Mouse (Mus musculus): Measurements from ENCODE around the gene Exosc8. TPM values are rescaled to one million over a fixed set of nuclear protein-coding genes. Genes with fewer than 3 reads are reported as not detected.
"Not testable (repeated sequence)": the region's sequence is repeated elsewhere in the genome, so short reads cannot be mapped to it uniquely, and the experiment has no call there.

Gene Exosc8
- polyA plus RNA-seq, 1 experiment from 2014 or later, result 80.5 TPM

GRCm38 (mm10) chr3:54766034-54766433 is 30.8 kb upstream of the Exosc8 start:
- no peaks in the 10 kb centered on the region for H3K9me3 ChIP-seq (replicated peaks; ENCODE audit: low read length)
- H3K27ac ChIP-seq, result no peak overlapping the region
- WGBS, result 77% methylated on average over 14 of the region's 14 CpGs
- no peak for ATAC-seq (replicated peaks; ENCODE audit: low FRiP score, low read depth)
- H3K36me3 ChIP-seq (ENCODE audit: insufficient read depth, low read length), result no peaks in the 10 kb centered on the region
- H3K9ac ChIP-seq (ENCODE audit: low read depth, low read length), result no peak overlapping the region
- no peak for TF ChIP-seq CTCF (IDR thresholded peaks at IDR 0.05; ENCODE audit: low read depth)
- no peak for DNase-seq (ENCODE audit: low spot score)
- no peaks in the 10 kb centered on the region for H3K4me1 ChIP-seq (replicated peaks; ENCODE audit: insufficient read depth, low read length)
- no peak overlapping the region for H3K4me3 ChIP-seq (replicated peaks; ENCODE audit: low read depth, low read length)
- no peak overlapping the region for H3K4me2 ChIP-seq (ENCODE audit: low read length)
- H3K27me3 ChIP-seq (ENCODE audit: insufficient read depth, low read length), result no peaks in the 10 kb centered on the region

GRCm38 (mm10) chr3:54765521-54765920 is 30.3 kb upstream of the Exosc8 start:
- not testable (repeated sequence) for ATAC-seq (replicated peaks; ENCODE audit: low FRiP score, low read depth); H3K4me2 ChIP-seq (ENCODE audit: low read length); H3K9me3 ChIP-seq (replicated peaks; ENCODE audit: low read length); H3K9ac ChIP-seq (ENCODE audit: low read depth, low read length); DNase-seq (ENCODE audit: low spot score); H3K4me1 ChIP-seq (replicated peaks; ENCODE audit: insufficient read depth, low read length); H3K4me3 ChIP-seq (replicated peaks; ENCODE audit: low read depth, low read length); H3K36me3 ChIP-seq (ENCODE audit: insufficient read depth, low read length); H3K27me3 ChIP-seq (ENCODE audit: insufficient read depth, low read length); H3K27ac ChIP-seq
- 86% methylated on average over 6 of the region's 6 CpGs for WGBS
- TF ChIP-seq CTCF (IDR thresholded peaks at IDR 0.05; ENCODE audit: low read depth), result peak; percentile 30; the same call in 1 of the 2 replicates

- no peak for TF ChIP-seq CTCF (IDR thresholded peaks at IDR 0.05; ENCODE audit: low read depth)
- H3K4me3 ChIP-seq (replicated peaks; ENCODE audit: low read depth, low read length), result no peak overlapping the region
- no peaks in the 10 kb centered on the region for H3K4me1 ChIP-seq (replicated peaks; ENCODE audit: insufficient read depth, low read length)
- 67% methylated on average over 18 of the region's 18 CpGs for WGBS
- H3K9ac ChIP-seq (ENCODE audit: low read depth, low read length), result no peak overlapping the region
- 0 out of 2 replicates have a peak overlapping the region, but pooled peaks have one; percentile 11 for H3K4me2 ChIP-seq (ENCODE audit: low read length)
- H3K36me3 ChIP-seq (ENCODE audit: insufficient read depth, low read length), result no peaks in the 10 kb centered on the region
- no peaks in the 10 kb centered on the region for H3K9me3 ChIP-seq (replicated peaks; ENCODE audit: low read length)
- ATAC-seq (replicated peaks; ENCODE audit: low FRiP score, low read depth) (0 out of 2 replicates have a peak, but pooled peaks have one; percentile 37), DNase-seq (ENCODE audit: low spot score) (peak; percentile 23)
- no peak overlapping the region for H3K27ac ChIP-seq
- no peaks in the 10 kb centered on the region for H3K27me3 ChIP-seq (ENCODE audit: insufficient read depth, low read length)
Observed at GRCm38 (mm10) chr3:54764418-54764817, 29.2 kb upstream of the Exosc8 start.

- ATAC-seq (replicated peaks; ENCODE audit: low FRiP score, low read depth), result no peak
- H3K27ac ChIP-seq, result no peak overlapping the region
Observed at GRCm38 (mm10) chr3:54761258-54761657, 26.1 kb upstream of the Exosc8 start.

DNA sequence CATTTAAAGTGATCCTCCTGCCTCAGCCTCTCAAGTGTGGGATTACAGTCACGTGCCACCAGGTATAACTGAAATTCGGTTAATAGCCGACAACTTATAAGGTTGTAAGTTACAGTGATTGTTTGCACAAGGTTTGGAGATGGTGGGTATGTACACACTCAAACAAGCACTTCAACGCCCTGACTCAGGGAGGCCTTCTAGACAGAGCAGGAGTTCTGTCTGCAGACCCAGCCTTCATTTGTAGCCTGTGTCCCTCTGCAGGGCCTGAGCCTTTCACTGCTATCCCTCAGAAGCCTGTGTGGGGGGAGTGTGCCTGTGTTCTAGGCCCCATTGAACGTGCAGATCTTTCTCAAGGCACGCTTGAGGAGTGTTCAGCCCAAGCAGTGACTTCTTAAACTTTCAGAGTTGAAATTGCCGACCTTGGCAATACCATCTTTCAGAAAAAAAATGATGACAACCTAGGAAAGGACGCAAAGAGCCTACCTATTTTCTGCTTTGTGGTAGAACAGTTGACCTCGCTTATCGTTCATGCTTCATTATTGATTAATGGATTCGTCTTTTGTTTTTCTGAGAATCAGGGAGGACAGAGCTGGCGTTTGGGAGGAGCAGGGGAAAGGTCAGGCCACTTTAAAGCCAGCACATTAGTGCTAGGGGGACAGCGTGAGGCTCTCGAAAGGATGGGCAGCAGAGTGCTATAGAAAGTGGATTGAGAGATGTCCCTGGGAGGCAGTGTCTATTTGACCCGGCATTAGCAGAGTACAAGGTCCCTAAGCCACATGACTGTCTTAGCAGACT is 25.3 kb upstream of the Exosc8 start:
- no peak for TF ChIP-seq CTCF (IDR thresholded peaks at IDR 0.05; ENCODE audit: low read depth)
- DNase-seq (ENCODE audit: low spot score), result no peak

More at GRCm38 (mm10) chr3:54761258-54761657, 26.1 kb upstream of the Exosc8 start:
- Histone ChIP-seq H3K9me3 (replicated peaks; ENCODE audit: low read length) (no peaks in the 10 kb centered on the region), H3K4me3 (replicated peaks; ENCODE audit: low read depth, low read length) (no peak overlapping the region), H3K4me2 (ENCODE audit: low read length) (no peak overlapping the region), H3K27me3 (ENCODE audit: insufficient read depth, low read length) (no peaks in the 10 kb centered on the region), H3K9ac (ENCODE audit: low read depth, low read length) (no peak overlapping the region), H3K4me1 (replicated peaks; ENCODE audit: insufficient read depth, low read length) (no peaks in the 10 kb centered on the region), H3K36me3 (ENCODE audit: insufficient read depth, low read length) (no peaks in the 10 kb centered on the region)
- DNase-seq (ENCODE audit: low spot score), result no peak
- no peak for TF ChIP-seq CTCF (IDR thresholded peaks at IDR 0.05; ENCODE audit: low read depth)
- WGBS, result 100% methylated on average over 1 of the region's 1 CpGs

GRCm38 (mm10) chr3:54759211-54759610 is 24.0 kb upstream of the Exosc8 start:
- Histone ChIP-seq H3K36me3 (ENCODE audit: insufficient read depth, low read length) (no peaks in the 10 kb centered on the region), H3K4me2 (ENCODE audit: low read length) (no peak overlapping the region), H3K9me3 (replicated peaks; ENCODE audit: low read length) (no peaks in the 10 kb centered on the region), H3K27ac (no peak overlapping the region), H3K27me3 (ENCODE audit: insufficient read depth, low read length) (no peaks in the 10 kb centered on the region), H3K4me1 (replicated peaks; ENCODE audit: insufficient read depth, low read length) (peaks cover 3% of the 10 kb centered on the region; the same call in 1 of the 2 replicates), H3K4me3 (replicated peaks; ENCODE audit: low read depth, low read length) (no peak overlapping the region), H3K9ac (ENCODE audit: low read depth, low read length) (no peak overlapping the region)
- ATAC-seq (replicated peaks; ENCODE audit: low FRiP score, low read depth) (no peak), DNase-seq (ENCODE audit: low spot score) (no peak)
- WGBS, result 71% methylated on average over 9 of the region's 9 CpGs
- no peak for TF ChIP-seq CTCF (IDR thresholded peaks at IDR 0.05; ENCODE audit: low read depth)

More for the DNA sequence above, 25.3 kb upstream of the Exosc8 start:
- H3K9ac ChIP-seq (ENCODE audit: low read depth, low read length), result no peak overlapping the region
- H3K36me3 ChIP-seq (ENCODE audit: insufficient read depth, low read length), result no peaks in the 10 kb centered on the region
- H3K4me3 ChIP-seq (replicated peaks; ENCODE audit: low read depth, low read length), result no peak overlapping the region
- no peak for ATAC-seq (replicated peaks; ENCODE audit: low FRiP score, low read depth)
- 57% methylated on average over 15 of the region's 15 CpGs for WGBS
- H3K4me1 ChIP-seq (replicated peaks; ENCODE audit: insufficient read depth, low read length), result peaks cover 3% of the 10 kb centered on the region; the same call in 1 of the 2 replicates
- no peaks in the 10 kb centered on the region for H3K27me3 ChIP-seq (ENCODE audit: insufficient read depth, low read length)
- no peaks in the 10 kb centered on the region for H3K9me3 ChIP-seq (replicated peaks; ENCODE audit: low read length)
- H3K27ac ChIP-seq, result no peak overlapping the region
- H3K4me2 ChIP-seq (ENCODE audit: low read length), result no peak overlapping the region
